Comparison of ENCODE assay signal across 8 mouse cellular contexts in genomic region chr4:126227077-126227761, GRCm38 (mm10). TPM values are rescaled to one million over a fixed set of nuclear protein-coding genes. Genes with fewer than 3 reads are reported as not detected.
DNase-seq lines count a peak whose midpoint lies in the region; ATAC-seq and TF ChIP-seq lines count a peak whose summit lies in the region.

No protein-coding gene starts in this region.

- peak; percentile 72; the same call in 1 of the 2 replicates for TF ChIP-seq POLR2A in lung, adult 2 months (IDR thresholded peaks at IDR 0.05; ENCODE audit: borderline replicate concordance, extremely low read depth, low read depth, low read length)

- WGBS in forebrain, embryonic 16.5 days, result 5% methylated on average over 18 of the region's 18 CpGs
- WGBS in lung, adult 2 months, result under 1% methylated on average over 18 of the region's 18 CpGs
- 7% methylated on average over 18 of the region's 18 CpGs for WGBS in neural tube, embryonic 15.5 days

- H3K27me3 ChIP-seq in G1E (ENCODE audit: insufficient read depth, low read length), result peaks cover 9% of the 10 kb centered on the region; the same call in 1 of the 2 replicates
- H3K27me3 ChIP-seq in forebrain, embryonic 16.5 days (replicated peaks; ENCODE audit: control insufficient read depth, insufficient read depth, low read length), result no peaks in the 10 kb centered on the region
- H3K27me3 ChIP-seq in neural tube, embryonic 15.5 days (replicated peaks), result no peaks in the 10 kb centered on the region

- TF ChIP-seq CTCF in G1E (IDR thresholded peaks at IDR 0.05; ENCODE audit: low read depth, low read length), result peak; percentile 80
- peak; percentile 80 for TF ChIP-seq CTCF in lung, adult 2 months (IDR thresholded peaks at IDR 0.05; ENCODE audit: insufficient read depth, low read length)

- H3K27ac ChIP-seq in forebrain, embryonic 16.5 days (ENCODE audit: low read length), result no peak overlapping the region
- peak overlapping the region; percentile 42 for H3K27ac ChIP-seq in neural tube, embryonic 15.5 days (replicated peaks)

- intact Hi-C loops in heart, postnatal 36 days (cut with DNase I), result loop anchor here (1.0 to 2.0 kb wide), 4 partner anchors 26 to 82 kb away; partner anchors contain the start of gene Trappc3

- no peaks in the 10 kb centered on the region for H3K9me3 ChIP-seq in G1E (replicated peaks)
- H3K9me3 ChIP-seq in forebrain, embryonic 16.5 days (ENCODE audit: control insufficient read depth, low read length), result no peaks in the 10 kb centered on the region
- H3K9me3 ChIP-seq in neural tube, embryonic 15.5 days (replicated peaks), result no peaks in the 10 kb centered on the region

- H3K36me3 ChIP-seq in G1E (replicated peaks), result peaks cover 14% of the 10 kb centered on the region
- peaks cover 14% of the 10 kb centered on the region for H3K36me3 ChIP-seq in forebrain, embryonic 16.5 days (ENCODE audit: control insufficient read depth, insufficient read depth)
- H3K36me3 ChIP-seq in neural tube, embryonic 15.5 days, result peaks cover 20% of the 10 kb centered on the region

- H3K9ac ChIP-seq in forebrain, embryonic 16.5 days (replicated peaks; ENCODE audit: low read depth, low read length), result peak overlapping the region; percentile 45
- 0 out of 2 replicates have a peak overlapping the region, but pooled peaks have one; percentile 10 for H3K9ac ChIP-seq in neural tube, embryonic 15.5 days (replicated peaks)

- peak overlapping the region; percentile 50 for H3K4me2 ChIP-seq in forebrain, embryonic 16.5 days (ENCODE audit: low read length)
- H3K4me2 ChIP-seq in neural tube, embryonic 15.5 days, result peak overlapping the region; percentile 58

- peaks cover 18% of the 10 kb centered on the region for H3K4me1 ChIP-seq in G1E (ENCODE audit: insufficient read depth, low read depth, low read length)
- H3K4me1 ChIP-seq in forebrain, embryonic 16.5 days (replicated peaks; ENCODE audit: control insufficient read depth, insufficient read depth, low read length), result peaks cover 6% of the 10 kb centered on the region
- peaks cover 4% of the 10 kb centered on the region for H3K4me1 ChIP-seq in lung, adult 2 months (ENCODE audit: control insufficient read depth, insufficient read depth, low read length)
- peaks cover 24% of the 10 kb centered on the region for H3K4me1 ChIP-seq in neural tube, embryonic 15.5 days

- DNase-seq in G1E (ENCODE audit: low spot score), result peak; percentile 43
- peak; percentile 91 to 95 for DNase-seq in cerebellum, adult 18-20 months
- DNase-seq in heart, postnatal 36 days, result peak; percentile 93
- peak; percentile 78 to 92 for DNase-seq in layer of hippocampus, adult 18-20 months (ENCODE audit: low spot score in 2 of 2)
- DNase-seq in lung, adult 2 months, result peak; percentile 87
- peak; percentile 60 to 75 for DNase-seq in thymus, adult 18-20 months

- peak overlapping the region; percentile 28; the same call in 1 of the 2 replicates for H3K4me3 ChIP-seq in G1E (ENCODE audit: low read depth, low read length)
- H3K4me3 ChIP-seq in forebrain, embryonic 16.5 days (replicated peaks; ENCODE audit: low read length), result peak overlapping the region; percentile 29
- H3K4me3 ChIP-seq in lung, adult 2 months (replicated peaks; ENCODE audit: extremely low read depth, low read depth, low read length), result peak overlapping the region; percentile 49
- H3K4me3 ChIP-seq in neural tube, embryonic 15.5 days (replicated peaks), result peak overlapping the region; percentile 19

- ATAC-seq in G1E (ENCODE audit: extremely low read depth, insufficient number of reproducible peaks, low FRiP score, poor library complexity, severe bottlenecking), result peak; percentile 79
- ATAC-seq in forebrain, embryonic 16.5 days, result peak; percentile 85
- ATAC-seq in neural tube, embryonic 15.5 days (ENCODE audit: low FRiP score), result peak; percentile 73

RNA-seq across cellular contexts. Expression of gene Thrap3, which starts 24.7 kb away (rescaled TPM):
- total RNA-seq in G1E (2014; fragmentation: Nextera tagmentation) (355 and 356 TPM in 2 replicates), G1E (2017) (246 and 305 TPM in 2 replicates)
- 209 and 211 TPM in 2 replicates for polyA plus RNA-seq in G1E (2012)
- polyA plus RNA-seq in forebrain, embryonic 16.5 days (2015; fragmentation: Nextera tagmentation; extraction: Ambion mirVana), result 172 and 187 TPM in 2 replicates
- total RNA-seq in heart, postnatal 36 days (2021), result 100 to 1,000 TPM; 119 to 123 TPM
- 100 to 1,000 TPM; 136 to 145 TPM for total RNA-seq in layer of hippocampus, adult 18-20 months (2021)
- polyA plus RNA-seq in lung, adult 2 months (2012; rRNA removed), result 40.0 and 62.8 TPM in 2 replicates
- 127 and 133 TPM in 2 replicates for polyA plus RNA-seq in neural tube, embryonic 15.5 days (2015; fragmentation: Nextera tagmentation; extraction: Ambion mirVana)

RNA-seq across cellular contexts. Expression of gene Map7d1, which starts 28.9 kb away (rescaled TPM):
- total RNA-seq in G1E (2014; fragmentation: Nextera tagmentation) (9.5 and 15.2 TPM in 2 replicates), G1E (2017) (8.0 and 9.5 TPM in 2 replicates)
- 73.8 and 89.4 TPM in 2 replicates for polyA plus RNA-seq in G1E (2012)
- 64.7 and 68.7 TPM in 2 replicates for polyA plus RNA-seq in forebrain, embryonic 16.5 days (2015; fragmentation: Nextera tagmentation; extraction: Ambion mirVana)
- total RNA-seq in heart, postnatal 36 days (2021), result 100 to 1,000 TPM; 248 to 259 TPM
- total RNA-seq in layer of hippocampus, adult 18-20 months (2021), result 100 to 1,000 TPM; 245 to 258 TPM
- 153 and 194 TPM in 2 replicates for polyA plus RNA-seq in lung, adult 2 months (2012; rRNA removed)
- 65.4 and 79.7 TPM in 2 replicates for polyA plus RNA-seq in neural tube, embryonic 15.5 days (2015; fragmentation: Nextera tagmentation; extraction: Ambion mirVana)

RNA-seq across cellular contexts. Expression of gene Trappc3, which starts 34.9 kb away (rescaled TPM):
- total RNA-seq in G1E (2014; fragmentation: Nextera tagmentation) (47.1 and 61.2 TPM in 2 replicates), G1E (2017) (98.3 and 108 TPM in 2 replicates)
- polyA plus RNA-seq in G1E (2012), result 31.3 and 36.2 TPM in 2 replicates
- 179 and 192 TPM in 2 replicates for polyA plus RNA-seq in forebrain, embryonic 16.5 days (2015; fragmentation: Nextera tagmentation; extraction: Ambion mirVana)
- 10 to 100 TPM; 45.9 to 46.3 TPM for total RNA-seq in heart, postnatal 36 days (2021)
- total RNA-seq in layer of hippocampus, adult 18-20 months (2021), result 10 to 100 TPM; 83.4 to 87.4 TPM
- polyA plus RNA-seq in lung, adult 2 months (2012; rRNA removed), result 31.7 and 51.1 TPM in 2 replicates
- polyA plus RNA-seq in neural tube, embryonic 15.5 days (2015; fragmentation: Nextera tagmentation; extraction: Ambion mirVana), result 175 and 188 TPM in 2 replicates

RNA-seq across cellular contexts. Expression of gene Col8a2, which starts 59.4 kb away (rescaled TPM):
- total RNA-seq in G1E (2014; fragmentation: Nextera tagmentation) (not detected in 2 replicates), G1E (2017) (0.05 TPM in 1 of 2 replicates, not detected in the other)
- polyA plus RNA-seq in G1E (2012), result not detected in 2 replicates
- 2.1 and 3.6 TPM in 2 replicates for polyA plus RNA-seq in forebrain, embryonic 16.5 days (2015; fragmentation: Nextera tagmentation; extraction: Ambion mirVana)
- total RNA-seq in heart, postnatal 36 days (2021), result under 1 TPM; 0.61 to 0.62 TPM
- 1 to 10 TPM; 1.7 to 2.3 TPM for total RNA-seq in layer of hippocampus, adult 18-20 months (2021)
- polyA plus RNA-seq in lung, adult 2 months (2012; rRNA removed), result 3.5 and 4.4 TPM in 2 replicates
- polyA plus RNA-seq in neural tube, embryonic 15.5 days (2015; fragmentation: Nextera tagmentation; extraction: Ambion mirVana), result 7.4 and 9.8 TPM in 2 replicates

Comparison
In these comparisons a context has a peak if more than half of its experiments do, and no peak if none do; other contexts are left out.
1. DNase-seq: peak in every context shown above with its lines; median percentile 93 in cerebellum, adult 18-20 months; 93 in heart, postnatal 36 days; 87 in lung, adult 2 months; 85 in layer of hippocampus, adult 18-20 months; 68 in thymus, adult 18-20 months; 43 in G1E.